Mouse (Mus musculus): Measurements from ENCODE around the gene Icam4.

DNA sequence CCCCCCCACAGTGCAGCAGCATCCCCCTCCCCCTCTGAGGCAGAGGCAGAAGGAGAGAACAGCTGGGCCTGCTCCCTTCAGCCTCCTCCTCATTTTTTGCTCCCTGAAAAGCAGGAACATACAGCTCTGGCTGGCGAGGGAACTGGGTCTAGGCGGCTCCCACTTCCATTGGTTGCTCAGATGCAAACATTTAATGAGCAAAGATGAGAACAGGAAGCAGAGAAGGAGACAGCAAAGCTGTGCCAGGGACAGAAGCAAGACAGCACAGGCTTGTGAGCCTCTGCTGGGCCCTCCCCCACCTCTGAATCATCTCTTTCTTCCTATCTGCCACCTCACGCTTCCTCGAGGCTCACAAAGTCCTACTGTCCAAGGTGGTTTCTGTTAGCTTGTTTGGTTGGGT lies 12.1 kb downstream of the Icam4 start:
- TF ChIP-seq ZC3H11A (IDR thresholded peaks at IDR 0.05; ENCODE audit: borderline replicate concordance, low read depth, low read length) (no peak), CHD2 (IDR thresholded peaks at IDR 0.05; ENCODE audit: low read depth, low read length) (no peak), HCFC1 (IDR thresholded peaks at IDR 0.05; ENCODE audit: borderline replicate concordance, insufficient read depth, low read length) (no peak)

All from ES-E14 (cell line).